Mouse (Mus musculus) monocyte, adult 2 months (primary cell): ENCODE results near the gene Ccr9.
"Not testable (repeated sequence)": the region's sequence is repeated elsewhere in the genome, so short reads cannot be mapped to it uniquely, and the experiment has no call there.

Experiments used
- DNase-seq, 2 experiments: peaks; one replicate each; pipeline ENCODE4 v3.0.0; 2022; ENCODE audit warnings: low spot score in 2 of 2, low read depth in 1 of 2

The Ccr9 gene

DNA sequence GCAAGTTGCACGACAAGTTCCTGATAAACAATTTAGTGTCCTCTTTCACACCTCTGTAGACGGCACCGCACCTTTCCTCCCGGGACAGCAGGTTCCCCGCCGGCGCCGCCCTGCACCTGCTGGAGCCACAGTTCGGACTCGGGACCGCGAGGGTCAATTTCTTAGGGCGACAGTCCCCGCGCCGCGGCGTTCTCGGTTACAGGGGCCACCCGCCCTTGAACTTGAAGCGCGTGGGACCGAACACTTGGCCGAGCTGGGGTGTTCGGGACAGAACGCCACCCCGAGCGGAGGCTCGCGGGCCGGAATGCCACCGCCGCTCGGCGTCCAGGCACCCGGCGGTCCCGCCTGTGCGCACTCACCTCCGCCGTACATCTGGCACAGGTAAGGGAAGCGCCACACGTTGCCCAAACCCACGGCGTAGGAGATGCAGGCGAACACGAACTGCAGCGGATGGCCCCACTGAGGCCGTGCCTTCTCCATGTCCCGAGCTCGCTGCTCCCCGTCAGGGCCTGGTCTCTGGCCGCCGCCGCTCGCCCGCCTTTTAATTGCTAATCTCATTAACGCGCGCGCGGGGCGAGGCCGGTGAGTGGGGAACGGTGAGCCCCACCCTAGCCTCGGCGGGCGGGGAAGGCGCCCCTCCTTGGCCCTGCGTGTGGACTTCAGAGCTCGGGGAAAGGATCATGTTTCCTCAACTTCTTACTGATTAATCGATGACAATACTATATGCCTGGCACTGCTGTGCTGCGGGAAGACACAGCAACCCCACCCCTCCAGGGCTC is at the start of gene Ccr9, which contains the start of gene Slc6a20a:
TSS of gene Ccr9 (plus strand) at position 113 of the 779 bp plus-strand sequence.
TSS of gene Slc6a20a (minus strand) at position 559 of the 779 bp plus-strand sequence.
- no peak for DNase-seq

DNA sequence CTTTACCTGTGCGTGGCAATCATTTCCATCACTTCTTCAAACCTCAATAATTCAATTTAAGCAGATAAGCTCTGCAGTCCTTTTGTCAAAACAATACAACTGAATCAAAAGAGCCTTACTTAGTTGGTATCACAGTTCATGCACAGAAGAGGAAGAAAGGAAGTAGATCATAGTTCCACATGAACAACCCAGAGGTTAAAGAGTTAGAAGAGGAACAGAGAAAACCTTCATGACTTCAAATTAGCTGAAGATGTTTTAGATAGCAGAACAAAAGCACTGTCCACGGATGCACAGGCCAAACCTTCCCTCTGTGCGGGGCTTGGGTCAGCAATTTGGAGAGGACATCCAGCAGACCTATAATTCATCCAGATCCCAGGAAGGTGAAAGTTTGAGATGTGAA is 46.6 kb upstream of the Ccr9 start:
- DNase-seq: no peak

DNA sequence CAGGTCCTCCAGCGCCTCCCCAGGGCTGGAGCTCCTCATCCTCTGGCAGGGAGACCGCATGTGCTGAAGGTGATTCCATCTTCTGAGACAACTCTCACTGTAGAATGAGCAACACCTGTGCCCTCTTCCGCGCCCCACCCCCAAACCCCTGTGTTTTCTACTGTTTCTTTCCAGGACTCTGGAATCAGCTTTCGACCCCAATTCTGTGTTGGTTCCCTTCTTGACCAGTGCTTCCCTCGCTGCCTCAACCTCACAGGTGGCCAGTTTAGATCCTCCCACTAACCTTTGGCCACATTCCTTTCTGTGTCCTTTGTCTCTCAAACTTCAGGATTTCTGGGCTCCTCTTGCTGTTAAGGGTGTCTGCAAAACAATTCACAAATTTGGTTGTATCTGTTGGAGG is 46.0 kb upstream of the Ccr9 start, which contains the start of gene Slc6a20b:
TSS of gene Slc6a20b (minus strand) at position 285 of the 400 bp plus-strand sequence.
- DNase-seq: no peak

DNA sequence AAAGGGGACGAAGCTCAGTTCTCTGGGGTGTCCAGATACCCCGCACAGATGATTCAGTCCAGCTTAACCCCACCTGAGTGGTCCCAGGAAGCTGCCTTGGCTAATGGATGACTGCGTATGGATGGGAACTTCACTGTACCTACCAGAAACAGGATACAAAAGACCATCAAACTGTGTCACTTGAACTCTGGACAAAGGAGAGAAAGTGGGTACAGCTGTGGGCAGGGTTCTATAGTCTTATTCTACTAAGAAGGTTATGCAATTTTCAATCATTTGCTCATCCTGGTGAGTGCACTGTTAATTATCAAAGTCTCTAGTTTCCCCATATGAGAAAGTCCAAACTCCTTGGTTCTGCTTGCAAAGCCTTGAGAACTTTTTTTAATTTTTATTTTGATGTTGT is 45.2 kb upstream of the Ccr9 start:
- no peak for DNase-seq

DNA sequence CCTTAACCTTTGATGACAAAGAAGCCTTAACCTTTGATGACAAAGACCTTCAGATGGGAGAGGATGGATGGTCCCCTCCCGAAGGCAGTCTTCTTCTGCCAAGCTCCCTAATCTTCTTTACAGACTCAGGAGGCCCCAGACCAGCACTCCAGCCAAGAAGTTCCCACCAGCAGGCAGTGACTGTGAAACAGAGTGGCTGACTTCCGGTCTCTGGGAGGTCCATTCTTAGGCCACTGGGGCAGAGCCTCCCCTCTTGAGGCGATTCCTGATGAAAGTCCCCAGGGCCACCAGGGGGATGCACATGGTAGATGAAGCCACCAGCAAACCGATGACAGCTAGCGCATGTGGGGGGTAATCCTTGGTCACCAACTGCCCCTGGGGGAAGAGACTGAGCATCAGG is 41.5 kb upstream of the Ccr9 start:
- no peak for DNase-seq

DNA sequence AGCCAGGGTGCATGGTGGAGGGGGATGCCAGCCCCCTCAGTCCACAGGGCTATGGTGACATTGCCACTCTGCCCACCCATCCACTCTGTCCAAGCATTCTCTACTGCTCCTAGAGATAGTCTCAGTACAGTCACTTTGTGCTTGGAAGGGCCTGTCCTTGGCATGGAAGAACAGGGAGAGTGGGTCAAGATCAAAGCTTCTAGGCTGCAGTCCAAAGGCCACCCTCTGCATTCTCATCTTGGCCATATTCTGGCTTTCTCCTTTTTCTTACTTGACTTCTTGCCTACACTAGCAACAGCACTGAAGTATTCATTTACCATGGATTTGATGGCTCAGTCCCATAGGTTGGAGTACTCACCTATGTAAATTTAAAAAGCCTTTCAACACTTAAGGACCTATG is 40.0 kb upstream of the Ccr9 start:
- DNase-seq: no peak

DNA sequence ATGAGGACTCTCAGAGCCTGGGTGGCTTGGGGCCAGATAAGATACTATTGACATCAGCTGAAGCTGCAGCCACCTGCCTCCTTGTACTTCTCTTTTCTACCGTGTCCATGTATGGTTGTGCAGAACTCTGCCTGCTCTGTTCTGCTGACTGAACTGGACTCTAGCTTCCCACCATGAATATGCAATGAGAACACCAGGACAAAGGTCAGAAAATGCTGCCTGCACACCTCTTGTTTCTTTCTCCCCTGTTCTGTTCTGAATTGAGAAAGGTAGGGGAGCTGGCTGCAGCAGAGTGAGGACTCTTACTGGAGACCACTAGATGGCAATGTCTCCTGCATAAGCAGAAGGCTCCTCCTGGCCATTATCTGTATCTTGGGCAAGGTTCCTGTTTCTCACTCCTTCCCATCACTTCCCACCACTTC is 39.6 kb upstream of the Ccr9 start:
- no peak for DNase-seq

DNA sequence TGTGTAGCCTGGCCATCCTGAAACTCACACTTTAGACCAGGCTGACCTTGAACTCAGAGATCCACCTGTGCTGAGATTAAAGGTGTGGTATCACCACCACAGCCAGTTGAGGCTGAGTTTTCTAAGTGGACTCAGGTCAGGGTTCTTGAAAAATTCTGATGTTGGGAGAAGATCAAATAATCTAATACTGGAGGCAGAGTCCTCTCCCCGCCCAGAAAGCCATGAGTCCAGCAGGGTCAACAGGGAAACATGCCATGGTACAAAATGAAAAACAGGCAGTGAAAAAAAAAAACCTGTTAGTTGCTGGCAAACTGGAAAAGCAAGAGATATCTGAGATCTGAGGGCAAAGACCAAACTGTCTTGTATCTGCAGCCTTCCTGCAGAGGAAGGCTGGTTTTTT is 38.1 kb upstream of the Ccr9 start:
- no peak for DNase-seq

DNA sequence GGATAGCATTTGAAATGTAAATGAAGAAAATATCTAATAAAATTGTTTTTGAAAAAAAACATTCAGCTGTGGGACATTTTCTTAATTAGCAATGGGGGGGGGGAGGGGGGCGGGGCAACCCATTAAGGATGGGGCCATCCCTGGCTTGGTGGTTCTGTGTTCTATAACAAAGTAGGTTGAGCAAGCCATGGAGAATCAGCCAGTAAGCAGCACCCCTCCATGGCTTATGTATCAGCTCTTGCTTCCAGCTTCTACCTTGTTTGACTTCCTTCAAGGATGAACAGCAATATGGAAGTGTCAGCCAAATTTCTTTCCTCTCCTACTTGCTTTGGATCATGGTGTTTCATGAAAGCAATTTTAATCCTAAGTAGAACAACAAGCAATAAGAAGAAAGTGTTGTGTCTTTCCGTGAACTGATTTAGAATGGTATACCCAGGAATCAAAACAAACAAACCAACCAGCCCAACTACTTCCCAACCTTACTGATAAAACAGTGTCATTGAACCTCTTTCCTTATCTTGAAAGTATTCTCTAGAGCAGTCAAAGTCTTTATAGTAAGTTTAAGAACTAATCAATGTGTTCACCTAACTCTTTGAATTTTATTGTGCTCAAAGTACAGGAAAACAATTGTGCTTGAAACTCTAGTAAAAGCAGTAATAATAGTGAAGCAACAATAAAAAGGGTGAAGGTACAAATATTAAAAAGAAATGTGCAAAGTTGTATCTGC is 28.3 kb upstream of the Ccr9 start:
- DNase-seq: no peak

DNA sequence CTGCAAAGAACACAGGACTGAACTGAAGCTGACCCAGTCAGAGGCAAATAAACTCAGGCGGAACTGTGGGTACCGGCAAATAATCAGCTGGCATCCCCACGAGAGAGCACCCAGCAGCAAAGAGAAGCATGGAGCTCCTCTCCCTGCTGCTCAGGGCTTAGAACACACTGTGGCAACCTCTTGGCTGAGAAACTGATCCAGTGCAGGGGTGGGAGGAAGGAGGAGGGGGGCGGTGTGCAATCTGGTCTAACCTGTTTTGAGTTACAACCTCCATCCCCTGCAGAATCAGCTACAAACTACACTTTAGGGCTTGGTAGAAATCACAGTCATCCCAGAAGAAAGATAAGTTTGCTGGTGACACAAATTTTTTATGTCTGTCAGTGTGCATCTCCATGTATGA is 26.9 kb upstream of the Ccr9 start:
- DNase-seq: no peak

DNA sequence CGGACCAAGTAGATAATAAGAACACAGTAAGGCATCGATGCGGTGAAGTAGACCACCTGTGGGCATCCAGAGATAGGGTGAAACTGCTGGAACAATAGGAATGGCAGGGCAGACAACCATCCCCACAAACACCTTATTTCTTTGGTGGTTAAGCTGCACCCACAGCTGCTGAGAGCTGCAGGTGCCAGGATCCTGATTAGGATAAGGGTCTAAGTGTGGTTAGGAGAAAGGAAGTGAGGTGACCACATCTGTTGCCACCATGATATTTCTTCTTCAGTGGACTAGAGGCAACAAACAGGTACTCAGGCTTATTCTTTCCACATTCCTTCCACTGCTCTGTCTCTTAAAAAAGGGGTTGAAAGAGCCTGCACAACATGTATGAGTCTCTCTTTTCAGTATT is 20.8 kb upstream of the Ccr9 start:
- DNase-seq: no peak

DNA sequence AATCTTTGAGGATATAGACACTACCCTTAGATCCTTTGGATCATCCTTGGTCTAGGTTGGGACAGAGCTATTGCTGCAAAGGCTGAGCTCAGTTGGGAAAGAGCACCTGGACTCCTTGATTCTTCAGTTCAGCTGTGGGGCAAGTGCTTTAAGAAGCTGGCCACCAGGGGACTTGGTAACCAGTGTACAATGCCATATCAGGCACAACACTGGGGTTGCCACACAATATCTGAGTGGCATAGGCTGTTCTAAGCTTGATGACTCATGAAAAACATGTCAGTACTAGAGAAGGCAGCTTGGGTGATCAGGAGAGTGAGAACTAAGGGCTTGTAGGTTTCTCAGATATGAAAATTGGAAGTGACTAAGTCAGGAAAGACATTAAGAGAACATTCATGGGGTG is 19.3 kb upstream of the Ccr9 start:
- DNase-seq: no peak

DNA sequence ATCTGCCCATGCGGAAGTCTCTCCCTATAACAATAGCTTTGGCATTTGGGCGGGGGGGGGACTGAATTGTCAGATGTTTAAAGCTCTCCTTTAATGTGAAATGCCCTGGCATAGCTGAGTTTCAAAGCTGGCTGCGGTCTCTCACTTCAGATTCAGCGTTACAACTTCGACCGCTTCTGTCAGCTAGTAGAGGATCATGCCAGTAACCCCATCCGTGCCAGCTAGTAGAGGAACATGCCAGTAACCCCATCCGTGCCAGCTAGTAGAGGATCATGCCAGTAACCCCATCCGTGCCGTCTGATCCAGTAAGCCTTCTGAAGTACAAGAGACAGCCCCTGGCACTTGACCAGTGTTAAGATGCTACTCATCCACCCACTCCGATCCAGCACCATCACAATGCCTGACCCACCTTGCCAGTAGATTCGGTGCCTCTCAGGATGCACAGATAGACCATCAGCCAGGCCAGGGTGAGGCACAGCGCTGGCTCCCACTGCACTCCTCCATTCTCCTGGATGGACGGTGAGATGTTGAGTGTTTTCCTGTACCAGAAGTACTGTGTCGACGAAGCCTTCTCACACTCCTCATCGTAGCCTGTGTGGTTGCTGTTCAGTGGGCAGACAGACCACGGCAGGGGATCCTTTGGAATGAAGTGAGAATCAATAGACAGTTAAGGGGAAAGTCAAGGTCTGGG is 18.1 kb upstream of the Ccr9 start:
- DNase-seq: not testable (repeated sequence)

DNA sequence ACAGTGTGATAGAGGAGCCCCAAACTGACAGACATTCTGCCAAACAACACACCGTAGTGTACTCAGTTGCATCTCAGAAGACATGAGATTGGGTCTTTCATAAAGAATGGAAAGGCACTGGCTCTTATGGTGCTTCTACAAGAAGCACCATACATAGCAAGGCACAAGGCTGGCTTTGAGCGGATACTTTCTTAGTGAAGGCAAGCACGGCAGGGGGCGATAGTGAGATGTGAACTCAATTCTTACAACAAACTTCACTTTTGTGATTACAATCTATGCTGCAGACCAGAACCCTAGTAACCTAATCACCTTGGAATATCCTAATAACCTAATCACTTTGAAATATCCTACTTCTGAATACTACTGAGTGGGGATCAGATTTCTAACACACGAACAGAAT is 12.6 kb upstream of the Ccr9 start:
- no peak for DNase-seq

DNA sequence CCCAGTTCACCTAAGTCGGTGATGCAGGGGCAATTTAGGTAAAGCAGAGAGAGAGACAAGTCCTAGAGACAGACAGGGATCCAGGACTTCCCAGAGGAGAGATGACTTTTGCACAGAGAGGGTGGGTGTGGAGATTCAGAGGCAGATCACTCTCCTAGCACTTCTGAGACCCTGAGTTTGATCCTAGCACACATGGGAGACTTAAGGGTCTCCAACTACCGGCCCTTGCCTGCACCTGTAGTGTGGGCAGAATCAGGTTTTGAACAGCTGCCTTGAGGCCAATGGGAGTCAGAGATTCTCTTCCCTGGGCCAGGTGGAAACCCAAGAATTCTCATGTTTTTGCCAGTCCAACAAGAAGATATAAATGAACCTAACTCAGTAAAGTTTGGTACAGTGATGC is 959 bp downstream of the Ccr9 start:
- no peak for DNase-seq

DNA sequence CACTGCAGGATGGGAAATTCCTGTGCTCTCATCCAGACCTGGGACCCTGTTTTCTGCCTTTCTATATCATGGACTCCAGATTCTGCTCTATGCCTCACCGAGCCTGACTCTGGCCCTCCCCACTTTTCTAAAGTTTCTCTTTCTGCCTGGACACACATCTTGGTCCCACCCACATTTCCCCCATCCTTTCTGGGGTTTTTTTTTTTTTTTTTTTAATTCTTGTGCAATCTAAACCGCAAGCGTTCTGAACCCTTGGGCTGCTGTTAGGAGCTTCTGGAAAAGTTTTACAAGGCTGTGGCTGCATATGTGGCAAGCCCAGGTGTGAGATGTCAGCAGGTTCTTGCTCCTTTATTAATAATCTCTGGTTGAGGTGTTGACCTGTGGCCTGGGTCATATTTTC is 5.5 kb downstream of the Ccr9 start:
- DNase-seq: no peak

DNA sequence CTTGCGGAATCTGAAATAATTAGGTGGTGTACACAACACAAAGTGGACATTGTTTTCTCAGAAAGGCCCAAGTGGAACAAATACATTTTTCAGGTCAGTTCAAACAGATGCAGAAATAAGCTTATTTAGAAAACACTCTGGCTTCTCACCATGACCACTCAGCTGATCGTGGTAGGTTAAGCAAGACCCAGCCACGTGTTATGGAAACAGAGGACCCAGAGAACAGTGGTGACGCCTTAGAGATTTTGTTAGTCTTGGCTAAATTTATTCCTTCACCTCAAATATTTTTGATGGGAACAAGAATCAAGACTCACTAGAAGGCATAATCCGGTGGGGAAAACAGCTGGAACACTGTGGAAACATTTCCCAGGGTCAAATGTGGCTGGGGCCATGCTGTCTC is 8.0 kb downstream of the Ccr9 start:
- DNase-seq: no peak

DNA sequence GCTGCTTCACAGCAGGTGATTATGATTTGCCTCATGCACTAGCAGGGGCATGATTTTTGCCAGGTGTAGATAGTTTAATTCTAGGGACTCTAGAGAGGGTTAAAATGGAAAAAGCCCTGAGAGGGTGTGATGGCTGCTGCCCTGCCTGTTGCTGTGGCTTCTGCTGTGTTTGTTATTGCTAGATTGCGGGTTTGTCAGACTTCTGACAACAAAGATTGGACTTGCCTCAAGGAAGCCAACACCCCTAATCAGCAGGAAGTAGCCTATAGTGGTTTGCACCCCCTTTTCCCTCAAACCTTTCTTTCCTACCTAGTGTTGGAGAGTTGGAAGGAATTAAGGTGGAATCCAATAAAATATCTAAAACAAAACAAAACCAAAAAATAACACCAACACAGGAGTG is 10.0 kb downstream of the Ccr9 start:
- no peak for DNase-seq

DNA sequence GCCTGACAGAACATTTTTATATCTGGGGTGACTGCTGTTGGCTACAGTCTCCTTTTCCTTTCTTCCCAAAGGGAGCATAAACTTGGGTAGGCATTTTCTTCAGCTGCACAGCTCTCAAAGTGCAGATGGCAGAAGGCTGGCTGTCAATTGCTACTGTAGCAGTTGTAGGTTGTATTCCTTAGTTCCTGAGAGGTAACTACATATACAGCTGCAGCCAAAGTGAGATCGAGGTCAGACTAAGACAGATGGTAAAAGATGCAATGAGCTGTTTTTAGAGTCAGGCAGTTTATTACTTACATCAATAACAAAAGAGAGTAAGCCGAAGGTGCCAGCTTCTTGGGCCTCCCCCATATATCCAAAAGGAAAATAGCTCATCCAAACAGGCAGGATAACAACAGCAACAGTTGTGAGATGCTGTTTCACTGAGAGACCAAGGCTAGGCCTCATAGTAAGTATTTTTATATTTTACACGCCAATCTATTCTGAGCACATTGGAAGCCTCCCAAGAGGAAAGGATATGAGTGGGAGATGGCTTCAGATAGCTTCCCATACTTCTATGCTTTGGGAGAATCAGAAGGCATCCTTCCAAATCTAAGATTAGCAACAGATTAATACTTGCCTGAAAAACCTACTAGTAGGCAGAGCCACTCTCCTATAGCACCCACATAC is 17.5 kb downstream of the Ccr9 start:
- DNase-seq: no peak

DNA sequence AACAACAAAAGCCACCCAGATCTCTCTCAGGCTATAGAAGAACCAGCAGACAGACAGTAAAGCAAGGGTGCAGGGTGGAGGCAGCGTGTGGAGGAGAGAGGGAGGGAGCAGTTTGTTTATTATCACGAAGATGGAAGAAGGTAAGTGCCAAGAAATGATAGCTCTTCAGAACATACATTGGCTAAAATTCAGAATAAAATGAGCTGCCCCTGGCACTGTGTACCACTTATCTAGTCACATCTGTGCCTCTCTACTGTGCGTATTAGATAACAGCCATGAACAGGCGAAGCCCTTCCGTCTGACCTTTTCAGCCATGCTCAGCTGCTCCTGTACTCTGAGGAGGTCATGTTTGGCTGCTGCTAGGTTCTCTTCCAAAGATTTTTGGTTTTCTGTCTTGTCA is 23.6 kb downstream of the Ccr9 start:
- DNase-seq: no peak

DNA sequence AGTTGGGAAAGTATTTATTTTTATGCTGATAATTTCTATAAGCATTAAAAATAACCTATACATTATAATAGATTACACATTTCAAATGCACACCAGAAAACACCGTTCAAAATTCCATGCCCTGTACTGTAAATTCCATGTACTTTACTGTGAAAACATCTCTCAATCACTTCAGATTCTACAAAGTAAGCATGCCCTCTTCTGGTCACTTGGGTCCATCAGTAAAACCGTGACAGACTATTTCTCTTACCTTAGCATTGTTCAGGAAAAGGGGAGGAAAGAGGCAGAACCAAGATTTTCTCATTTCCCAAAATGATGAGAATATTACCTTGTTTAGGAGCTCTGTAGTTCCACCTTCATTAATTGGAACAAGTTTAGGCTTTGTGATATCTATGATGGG is 31.0 kb downstream of the Ccr9 start:
- DNase-seq: no peak
